Mouse (Mus musculus) adrenal gland, adult 18-20 months (tissue): ENCODE data around the gene Dennd4b. TPM values are rescaled to one million over a fixed set of nuclear protein-coding genes. Genes with fewer than 3 reads are reported as not detected.
"Not testable (repeated sequence)": the region's sequence is repeated elsewhere in the genome, so short reads cannot be mapped to it uniquely, and the experiment has no call there.

Experiments
- DNase-seq, 2 experiments: peaks; one replicate each; pipeline ENCODE4 v3.0.0; 2021 to 2022; ENCODE audit warnings: low spot score in 2 of 2
- total RNA-seq, 2 experiments: library from RNA; stranded (reverse); gene quantifications; 1 replicate in 1 of 2; 2 replicates in 1 of 2; pipeline ENCODE4 v1.2.3; 2021

Dennd4b gene
- total RNA-seq, 2 experiments from 2014 or later: 8.6 to 9.1 TPM

DNA sequence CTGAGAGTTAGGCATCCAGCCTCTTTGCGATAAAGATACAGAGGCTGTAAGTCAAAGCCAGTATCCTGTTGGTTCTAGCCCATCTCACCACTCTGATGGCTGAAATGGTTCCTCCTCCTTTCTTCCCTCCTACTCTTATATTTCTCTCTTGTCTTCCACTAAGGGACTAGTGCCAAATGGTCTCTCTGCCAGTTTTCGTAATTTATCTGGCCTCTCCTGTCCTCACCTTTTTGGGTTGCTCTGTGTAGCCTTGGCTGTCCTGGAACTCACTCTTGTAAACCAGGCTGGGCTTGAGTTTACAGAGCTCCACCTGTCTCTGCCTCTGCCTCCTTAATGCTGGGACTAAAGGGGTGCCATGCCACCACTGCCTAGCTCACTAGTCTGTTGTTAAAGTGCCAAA is 12.3 kb upstream of the Dennd4b start:
- DNase-seq: not testable (repeated sequence)

DNA sequence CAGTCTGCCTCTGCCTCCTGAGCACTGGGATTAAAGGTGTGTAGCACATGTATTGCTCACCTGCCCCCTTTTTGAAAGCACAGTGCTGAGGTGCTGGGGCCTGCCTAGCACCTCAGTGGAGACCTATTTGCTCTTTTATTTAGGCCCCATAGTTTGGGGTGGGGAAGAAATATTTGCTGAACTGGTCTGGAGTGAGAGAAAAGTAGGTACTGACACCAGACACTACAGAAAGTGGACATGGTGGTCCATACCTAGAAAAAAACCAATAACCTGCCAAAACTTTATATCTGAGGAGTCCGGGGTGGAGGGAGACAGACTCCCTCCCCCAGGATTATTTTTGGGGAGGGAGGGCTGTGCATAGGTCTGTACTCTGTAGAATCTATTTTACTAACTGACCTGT is 11.8 kb upstream of the Dennd4b start:
- DNase-seq: not testable (repeated sequence)

DNA sequence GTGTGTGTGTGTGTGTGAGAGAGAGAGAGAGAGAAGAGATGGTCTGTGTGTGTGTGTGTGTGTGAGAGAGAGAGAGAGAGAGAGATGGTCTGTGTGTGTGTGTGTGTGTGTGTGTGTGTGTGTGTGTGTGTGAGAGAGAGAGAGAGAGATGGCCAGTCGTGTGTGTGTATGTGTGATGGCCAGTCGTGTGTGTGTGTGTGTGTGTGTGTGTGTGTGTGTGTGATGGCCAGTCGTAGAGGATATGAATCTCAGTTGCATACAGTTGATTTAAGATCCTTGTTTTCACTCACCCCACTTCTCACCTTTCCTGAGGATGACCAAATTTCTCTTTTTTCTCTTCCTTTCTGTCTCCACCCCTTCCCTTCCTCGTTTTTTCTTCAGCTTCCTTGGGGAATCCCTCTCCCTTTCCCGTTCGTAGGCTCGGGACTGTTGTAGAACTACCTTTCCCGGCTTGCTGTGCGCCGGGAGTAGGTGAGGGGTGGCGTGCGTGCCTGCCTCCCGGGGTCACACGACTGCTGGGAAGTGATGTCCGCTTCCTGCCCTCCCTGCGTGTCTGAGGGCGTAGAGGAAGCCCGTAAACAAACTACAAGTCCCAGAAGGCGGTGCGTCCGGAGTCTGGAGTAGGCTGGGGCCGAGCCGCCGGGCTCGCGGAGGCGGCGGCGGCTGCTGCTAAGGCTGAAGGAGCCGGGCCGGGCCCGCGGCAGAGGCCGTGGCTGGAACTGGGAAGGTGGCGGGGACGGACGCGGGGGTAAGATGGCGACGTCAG is 11.1 kb upstream of the Dennd4b start, which contains the start of gene Crtc2:
Gene Crtc2 (plus strand): TSS at position 511 of the 766 bp plus-strand sequence.
- DNase-seq: peak; percentile 80

DNA sequence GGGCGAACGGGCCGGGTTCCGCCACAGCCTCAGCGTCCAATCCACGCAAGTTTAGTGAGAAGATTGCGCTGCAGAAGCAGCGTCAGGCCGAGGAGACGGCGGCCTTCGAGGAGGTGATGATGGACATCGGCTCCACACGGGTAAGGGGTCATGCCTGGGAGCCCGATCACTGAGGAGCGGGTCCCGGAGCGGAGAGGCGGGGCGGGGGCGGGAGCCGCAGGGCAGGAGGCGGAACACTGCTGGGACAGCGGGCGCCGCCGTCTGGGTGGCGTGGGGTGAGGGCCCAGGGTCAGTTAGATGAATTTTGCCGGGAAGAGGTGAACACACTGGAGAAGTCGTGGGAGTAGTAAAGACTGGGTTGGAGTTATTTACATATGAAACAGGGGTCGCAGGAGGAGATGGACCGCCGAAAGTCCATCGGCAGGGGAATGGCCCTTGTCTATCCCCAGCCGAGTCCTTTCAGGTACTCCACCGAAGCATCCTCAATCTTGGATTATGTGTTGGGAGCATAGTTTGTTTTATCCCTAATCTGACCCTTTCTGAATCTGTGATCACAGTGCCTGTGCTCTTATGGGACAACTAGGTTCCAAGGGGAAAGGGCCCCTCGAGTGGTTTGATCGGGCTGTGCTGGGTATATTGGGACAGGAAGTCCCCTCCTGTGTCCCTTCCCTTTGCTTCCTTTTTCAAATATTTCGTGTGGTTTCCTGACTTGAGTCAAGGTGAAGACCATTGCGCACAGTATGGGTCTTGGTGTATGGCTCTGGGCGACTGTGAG is 10.4 kb upstream of the Dennd4b start:
- DNase-seq: no peak

DNA sequence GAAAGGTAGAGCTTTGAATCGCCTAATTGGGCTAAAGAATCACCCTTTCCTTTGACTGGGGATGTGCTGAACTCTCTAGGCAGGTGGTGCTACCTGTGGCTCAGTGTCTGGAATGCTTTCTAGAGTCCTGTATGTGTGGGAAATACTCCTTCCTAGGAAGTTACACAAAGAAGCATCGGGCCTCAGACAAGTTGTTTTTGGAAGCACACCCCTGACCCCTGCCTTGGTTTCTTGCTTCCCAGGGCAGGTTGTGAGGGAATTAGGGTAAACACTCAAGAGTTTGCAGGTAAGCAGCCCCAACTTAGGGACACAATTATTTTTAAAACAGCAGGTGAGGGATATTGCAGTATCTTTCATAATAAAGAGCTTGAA is 9.8 kb upstream of the Dennd4b start:
- DNase-seq: no peak

DNA sequence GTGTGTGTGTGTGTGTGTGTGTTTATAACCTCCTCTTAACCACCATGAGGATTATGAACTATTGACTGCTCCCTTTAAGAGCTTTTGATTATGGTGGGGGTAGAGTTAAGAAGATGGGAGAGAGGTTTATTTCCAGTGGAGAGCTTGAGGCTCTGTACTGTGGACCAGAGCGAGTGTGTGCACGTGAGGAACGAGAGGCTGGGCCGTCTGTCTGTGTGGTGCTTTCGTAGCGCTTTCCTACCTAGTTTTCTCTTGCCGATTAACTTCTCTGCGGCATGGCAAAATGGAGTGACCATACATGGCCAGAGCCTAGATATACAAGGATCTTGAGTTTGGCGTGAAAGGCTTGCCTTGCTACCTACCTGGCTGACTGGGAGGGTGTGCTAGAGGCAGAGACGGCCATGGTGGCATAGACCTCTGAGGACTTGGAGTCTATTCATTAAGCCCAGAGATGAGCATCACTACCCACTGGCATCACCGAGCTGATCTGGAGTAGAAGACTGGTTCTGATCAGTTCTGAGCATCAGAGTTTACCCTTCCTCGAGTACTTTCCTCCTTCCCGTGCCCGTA is 9.1 kb upstream of the Dennd4b start:
- DNase-seq: no peak

- no peak for DNase-seq
These were observed 8.1 kb upstream of the Dennd4b start for GRCm38 (mm10) chr3:90256731-90257530.

- no peak for DNase-seq
These were observed 6.5 kb upstream of the Dennd4b start for GRCm38 (mm10) chr3:90258521-90258920.

GRCm38 (mm10) chr3:90263121-90263771 is 1.7 kb upstream of the Dennd4b start:
- DNase-seq: no peak

DNA sequence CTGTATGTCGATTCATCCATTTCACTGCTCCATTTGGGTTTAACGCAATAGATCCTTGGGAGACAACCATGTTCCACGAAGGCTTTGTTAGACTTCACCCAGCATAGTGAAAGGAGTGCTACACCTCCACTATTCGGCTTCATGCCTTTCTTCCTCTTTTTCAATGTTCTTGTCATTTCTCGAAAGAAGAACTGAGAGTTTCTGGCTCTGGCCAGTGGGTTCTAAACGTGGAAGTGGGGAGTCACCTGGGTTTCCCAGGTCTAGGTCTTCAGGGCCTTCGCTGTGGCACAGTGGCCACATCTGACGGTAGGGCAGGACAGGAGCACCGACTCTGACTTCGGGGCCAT is 325 bp upstream of the Dennd4b start:
- no peak for DNase-seq

GRCm38 (mm10) chr3:90265932-90266741 is 1.2 kb downstream of the Dennd4b start:
- DNase-seq: no peak

- no peak for DNase-seq
These were observed 2.2 kb downstream of the Dennd4b start for GRCm38 (mm10) chr3:90266901-90267775.

GRCm38 (mm10) chr3:90268190-90268589 is 3.2 kb downstream of the Dennd4b start:
- no peak for DNase-seq

GRCm38 (mm10) chr3:90268971-90269370 is 4.0 kb downstream of the Dennd4b start:
- no peak for DNase-seq

DNA sequence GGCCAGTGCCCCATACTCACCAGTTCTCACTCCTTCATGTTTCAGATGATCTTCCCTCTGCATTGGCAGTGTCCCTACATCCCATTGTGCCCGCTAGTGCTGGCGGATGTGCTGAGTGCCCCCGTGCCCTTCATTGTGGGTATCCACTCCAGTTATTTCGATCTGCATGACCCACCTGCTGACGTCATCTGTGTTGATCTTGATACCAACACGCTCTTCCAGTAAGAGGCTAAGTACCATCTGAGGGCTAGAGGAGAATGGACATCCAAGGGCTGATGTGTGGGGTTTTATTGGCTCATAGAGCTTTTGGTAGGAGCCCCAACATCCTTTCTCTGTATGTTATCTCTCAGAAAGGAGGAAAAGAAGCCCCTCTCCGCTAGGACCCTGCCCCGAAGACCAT is 5.8 kb downstream of the Dennd4b start:
- no peak for DNase-seq

DNA sequence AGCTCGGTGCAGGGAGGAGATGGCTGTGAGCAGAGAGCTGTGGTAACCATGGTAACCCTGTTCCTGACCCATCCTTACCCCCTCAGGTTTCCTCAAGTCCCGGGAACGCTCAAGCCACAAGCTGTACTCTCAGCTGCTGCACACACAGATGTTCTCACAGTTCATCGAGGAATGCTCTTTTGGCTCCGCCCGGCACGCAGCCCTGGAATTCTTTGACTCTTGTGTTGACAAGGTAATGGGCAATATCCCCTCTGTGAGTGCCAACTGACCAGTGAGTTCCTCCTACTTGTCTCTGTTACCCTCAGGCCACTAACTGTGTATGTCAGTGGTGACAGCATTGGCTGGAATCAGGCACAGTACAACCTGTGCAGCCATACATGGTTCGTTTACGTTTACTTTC is 7.2 kb downstream of the Dennd4b start:
- no peak for DNase-seq

- no peak for DNase-seq
These were observed 8.9 kb downstream of the Dennd4b start for GRCm38 (mm10) chr3:90273855-90274254.

DNA sequence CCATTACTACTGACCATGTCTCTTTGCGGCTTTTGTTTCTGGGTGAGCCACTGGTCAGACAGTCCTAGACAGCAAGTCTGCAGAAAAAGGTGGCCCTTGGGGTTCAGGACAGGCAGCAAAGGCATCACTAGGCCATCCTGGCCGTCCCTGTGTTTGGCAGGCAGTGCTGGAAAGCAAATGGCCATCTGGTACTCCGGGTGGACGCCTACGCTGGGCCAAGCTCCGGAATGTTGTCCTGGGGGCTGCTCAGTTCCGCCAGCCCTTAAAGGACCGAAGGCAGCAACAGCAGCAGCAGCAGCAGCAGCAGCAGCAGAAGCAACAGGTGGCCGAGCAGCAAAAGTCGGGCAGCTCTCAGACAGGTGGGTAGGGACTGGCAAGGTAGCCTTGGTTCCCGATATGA is 10.3 kb downstream of the Dennd4b start:
- no peak for DNase-seq

GRCm38 (mm10) chr3:90276858-90277257 is 11.9 kb downstream of the Dennd4b start:
- no peak for DNase-seq
